Mouse (Mus musculus) inflammation-experienced regulatory T-cells, adult 6 months (primary cell): Measurements from ENCODE around the gene Polr2h. TPM values are rescaled to one million over a fixed set of nuclear protein-coding genes. Genes with fewer than 3 reads are reported as not detected.

Experiments
- polyA plus RNA-seq, 3 experiments: library from polyadenylated mRNA; unstranded; fragments of 100-300 nt; shearing (Covaris generic); gene quantifications; one replicate each; pipeline ENCODE4 v1.2.1; 2017

Polr2h gene
- polyA plus RNA-seq, 3 experiments from 2014 or later: 63.1 to 71.1 (median 64.1) TPM

Other genes starting within 250 kb of the Polr2h start
- 10 to 100 TPM; 13.1 to 19.0 (median 14.8) TPM for gene Eif2b5, start 218.8 kb upstream of the Polr2h start, polyA plus RNA-seq
- gene Dvl3, start 200.7 kb upstream of the Polr2h start, polyA plus RNA-seq: 10 to 100 TPM; 10.9 to 19.2 (median 12.4) TPM
- 100 to 1,000 TPM; 494 to 560 (median 499) TPM for gene Ap2m1, start 182.2 kb upstream of the Polr2h start, polyA plus RNA-seq
- 10 to 100 TPM; 49.8 to 94.5 (median 71.5) TPM for gene Abcf3, start 169.1 kb upstream of the Polr2h start, polyA plus RNA-seq
- gene Vwa5b2, start 128.2 kb upstream of the Polr2h start, polyA plus RNA-seq: under 1 TPM in 2 of 3 experiments, not detected in 1; 0.24 to 0.31 TPM
- 10 to 100 TPM; 12.0 to 19.3 (median 18.7) TPM for gene Eef1akmt4, start 106.1 kb upstream of the Polr2h start, polyA plus RNA-seq
- not detected for gene Gm49333, start 106.1 kb upstream of the Polr2h start, polyA plus RNA-seq
- gene Alg3, start 105.9 kb upstream of the Polr2h start, polyA plus RNA-seq: 10 to 100 TPM; 22.7 to 33.7 (median 28.4) TPM
- gene Camk2n2, start 96.4 kb upstream of the Polr2h start, polyA plus RNA-seq: under 1 TPM in 1 of 3 experiments, not detected in 2; 0.43 TPM
- gene Ece2, start 87.8 kb upstream of the Polr2h start, polyA plus RNA-seq: not detected
- 100 to 1,000 TPM; 135 to 198 (median 183) TPM for gene Psmd2, start 66.0 kb upstream of the Polr2h start, polyA plus RNA-seq
- 10 to 100 TPM; 48.9 to 68.0 (median 51.3) TPM for gene Eif4g1, start 49.4 kb upstream of the Polr2h start, polyA plus RNA-seq
- gene Fam131a, start 24.4 kb upstream of the Polr2h start, polyA plus RNA-seq: under 1 TPM; 0.30 to 0.78 (median 0.59) TPM
- gene Clcn2, start 81 bp downstream of the Polr2h start, polyA plus RNA-seq: 1 to 10 TPM in 1 of 3 experiments, under 1 TPM in 2; 0.48 to 1.2 (median 0.79) TPM
- gene Chrd, start 15.5 kb downstream of the Polr2h start, polyA plus RNA-seq: not detected
- not detected for gene Thpo, start 16.8 kb downstream of the Polr2h start, polyA plus RNA-seq